Mouse (Mus musculus) layer of hippocampus, adult 2 months (tissue): ENCODE results near the gene Arhgap23. TPM values are rescaled to one million over a fixed set of nuclear protein-coding genes. Genes with fewer than 3 reads are reported as not detected.

Experiments used
- DNase-seq, 2 experiments: peaks; one replicate each; pipeline ENCODE4 v3.0.0; 2022; ENCODE audit warnings: low spot score in 2 of 2
- H3K27ac ChIP-seq: fragments of 200-600 bp; 2 replicates; pipeline ENCODE4 v1.8.1; 2022
- H3K4me3 ChIP-seq: fragments of 200-600 bp; 2 replicates; pipeline ENCODE4 v1.8.1; 2022; ENCODE audit warnings: mild to moderate bottlenecking
- CTCF ChIP-seq: fragments of 200-600 bp; conservative IDR thresholded peaks from 2 replicates; pipeline ENCODE4 v1.8.1; 2022; ENCODE audit warnings: antibody characterized with exemption, mild to moderate bottlenecking, moderate library complexity
- total RNA-seq, 2 experiments: library from RNA; stranded (reverse); gene quantifications; 2 replicates each; pipeline ENCODE4 v1.2.3; 2021

Gene Arhgap23
- total RNA-seq, 2 experiments from 2014 or later, result 66.0 to 74.1 TPM

GRCm38 (mm10) chr11:97466444-97467160 is 51.3 kb downstream of the Arhgap23 start:
- TF ChIP-seq CTCF, result no peak
- H3K4me3 ChIP-seq, result no peak overlapping the region
- DNase-seq, result no peak
- H3K27ac ChIP-seq, result peak overlapping the region; percentile 58; the same call in 1 of the 2 replicates

- H3K27ac ChIP-seq, result peak overlapping the region; percentile 46; the same call in 1 of the 2 replicates
- no peak overlapping the region for H3K4me3 ChIP-seq
- DNase-seq, result peak; percentile 75 to 89
- peak; percentile 96 for TF ChIP-seq CTCF
These were observed 53.4 kb downstream of the Arhgap23 start for GRCm38 (mm10) chr11:97468639-97469287.

- no peak for DNase-seq
- Histone ChIP-seq H3K27ac (no peak overlapping the region), H3K4me3 (no peak overlapping the region)
- no peak for TF ChIP-seq CTCF
These were observed 54.5 kb downstream of the Arhgap23 start for GRCm38 (mm10) chr11:97469828-97470227.

GRCm38 (mm10) chr11:97471276-97471675 is 55.9 kb downstream of the Arhgap23 start:
- H3K4me3 ChIP-seq, result no peak overlapping the region
- TF ChIP-seq CTCF, result no peak
- DNase-seq, result no peak
- no peak overlapping the region for H3K27ac ChIP-seq

- TF ChIP-seq CTCF, result peak; percentile 89
- no peak overlapping the region for H3K4me3 ChIP-seq
- peak; percentile 52 to 79 for DNase-seq
- no peak overlapping the region for H3K27ac ChIP-seq
These were observed 61.2 kb downstream of the Arhgap23 start for GRCm38 (mm10) chr11:97476334-97477095.

- Histone ChIP-seq H3K27ac (no peak overlapping the region), H3K4me3 (no peak overlapping the region)
- DNase-seq, result no peak
- TF ChIP-seq CTCF, result no peak
These were observed 62.1 kb downstream of the Arhgap23 start for GRCm38 (mm10) chr11:97477431-97477830.

- no peak for DNase-seq
- Histone ChIP-seq H3K4me3 (no peak overlapping the region), H3K27ac (no peak overlapping the region)
- TF ChIP-seq CTCF, result no peak
These were observed 63.0 kb downstream of the Arhgap23 start for GRCm38 (mm10) chr11:97478345-97478744.

GRCm38 (mm10) chr11:97479085-97479484 is 63.8 kb downstream of the Arhgap23 start:
- Histone ChIP-seq H3K27ac (no peak overlapping the region), H3K4me3 (no peak overlapping the region)
- no peak for DNase-seq
- TF ChIP-seq CTCF, result no peak

- no peak for DNase-seq
- no peak overlapping the region for H3K4me3 ChIP-seq
- no peak for TF ChIP-seq CTCF
- H3K27ac ChIP-seq, result no peak overlapping the region
These were observed 64.5 kb downstream of the Arhgap23 start for GRCm38 (mm10) chr11:97479824-97480223.

- DNase-seq, result no peak
- no peak for TF ChIP-seq CTCF
- Histone ChIP-seq H3K27ac (no peak overlapping the region), H3K4me3 (no peak overlapping the region)
These were observed 70.3 kb downstream of the Arhgap23 start for GRCm38 (mm10) chr11:97485661-97486060.

- no peak overlapping the region for H3K4me3 ChIP-seq
- no peak for TF ChIP-seq CTCF
- no peak for DNase-seq
- no peak overlapping the region for H3K27ac ChIP-seq
These were observed 72.3 kb downstream of the Arhgap23 start for GRCm38 (mm10) chr11:97487656-97488055.

GRCm38 (mm10) chr11:97489589-97490324 is 74.4 kb downstream of the Arhgap23 start:
- H3K27ac ChIP-seq, result no peak overlapping the region
- DNase-seq, result peak in 1 of 2 experiments; percentile 81
- TF ChIP-seq CTCF, result peak; percentile 99
- no peak overlapping the region for H3K4me3 ChIP-seq

- no peak for TF ChIP-seq CTCF
- Histone ChIP-seq H3K27ac (no peak overlapping the region), H3K4me3 (no peak overlapping the region)
- DNase-seq, result no peak
These were observed 76.3 kb downstream of the Arhgap23 start for GRCm38 (mm10) chr11:97491640-97492039.
